Mouse (Mus musculus) c-Kit-negative CD71-positive TER-119-positive erythroid progenitor cells, embryonic 14.5 days (primary cell): Measurements from ENCODE around the gene Prkn.

ENCODE experiments used
- DNase-seq: peaks from one replicate; pipeline ENCODE4 v3.0.0-alpha.2; 2013; ENCODE audit warnings: low read depth, low spot score

Gene Prkn

DNA sequence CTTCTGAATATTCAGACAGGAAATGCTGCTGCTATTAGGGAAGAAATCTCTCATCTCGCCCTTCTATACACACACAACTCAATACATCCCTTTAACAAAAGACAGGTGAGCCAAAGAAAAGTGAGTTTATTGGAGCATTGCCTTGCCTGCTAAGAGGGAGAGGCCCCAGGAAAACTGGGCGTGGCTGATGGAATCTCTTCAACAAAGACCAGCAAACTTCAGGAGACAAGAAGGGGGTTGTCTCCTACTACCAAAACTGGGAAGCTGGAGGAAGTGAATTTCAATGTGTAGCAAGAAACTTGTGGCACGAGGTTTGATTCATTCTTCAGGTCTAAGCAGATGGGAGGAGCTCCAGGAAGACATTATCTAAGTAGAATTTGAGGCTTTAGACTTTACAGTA lies 989.3 kb downstream of the Prkn start:
- DNase-seq = no peak

DNA sequence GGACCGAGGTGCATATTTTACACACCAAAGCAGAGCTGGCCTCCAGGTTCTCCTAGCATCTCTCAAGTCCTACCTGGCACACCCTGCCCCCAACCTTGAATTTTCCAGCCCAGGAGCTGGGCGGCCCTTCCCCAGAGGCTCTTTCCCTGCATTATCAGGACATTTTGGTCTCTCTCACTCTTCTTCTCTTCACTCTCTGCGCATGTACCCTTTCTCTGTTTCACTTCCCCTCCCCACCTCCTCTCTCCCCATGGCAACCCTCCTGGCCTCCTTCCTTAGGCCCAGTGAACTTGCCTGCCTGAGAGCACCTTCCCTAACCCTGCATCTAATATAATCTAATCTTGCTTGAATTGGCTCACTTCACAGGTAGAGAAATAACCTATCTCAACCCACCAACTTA lies 996.9 kb downstream of the Prkn start:
- no peak for DNase-seq

GRCm38 (mm10) chr17:11844436-11844835 lies 1004.3 kb downstream of the Prkn start:
- DNase-seq = no peak

GRCm38 (mm10) chr17:11844989-11845388 lies 1004.8 kb downstream of the Prkn start:
- DNase-seq = no peak

DNA sequence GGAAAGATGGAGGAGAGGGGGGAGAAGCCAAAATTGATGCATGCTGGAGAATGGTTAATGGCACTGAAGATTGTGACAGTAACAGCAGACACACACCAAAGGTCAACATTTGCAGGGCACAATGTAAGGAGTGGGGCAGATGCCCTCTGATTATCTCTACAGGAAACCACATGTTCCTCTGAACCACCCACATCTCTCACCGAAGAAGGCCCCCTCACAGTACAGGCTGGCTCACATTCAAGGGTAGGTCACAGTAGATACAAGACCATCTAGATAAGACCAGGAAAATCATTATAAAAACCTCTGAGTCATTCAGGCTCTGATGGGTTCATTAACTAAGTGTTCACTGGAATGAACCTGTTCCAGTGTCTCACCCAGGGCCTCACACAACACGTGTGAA lies 1005.3 kb downstream of the Prkn start:
- DNase-seq = no peak

DNA sequence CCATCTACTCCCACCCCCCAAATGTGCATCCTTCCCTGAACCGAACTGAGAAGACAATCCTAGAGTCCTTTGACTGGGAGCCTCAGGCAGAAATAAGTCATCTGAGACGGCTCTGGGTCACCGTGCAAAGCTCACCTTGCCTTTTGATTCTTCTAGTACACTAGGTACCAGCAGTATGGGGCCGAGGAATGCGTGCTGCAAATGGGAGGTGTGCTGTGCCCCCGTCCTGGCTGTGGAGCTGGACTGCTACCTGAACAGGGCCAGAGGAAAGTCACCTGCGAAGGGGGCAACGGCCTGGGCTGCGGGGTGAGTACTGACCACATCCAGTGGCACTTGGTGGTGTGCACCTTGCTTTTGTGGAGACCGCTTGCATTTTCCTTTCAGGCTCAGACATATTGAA lies 1014.4 kb downstream of the Prkn start:
- no peak for DNase-seq

DNA sequence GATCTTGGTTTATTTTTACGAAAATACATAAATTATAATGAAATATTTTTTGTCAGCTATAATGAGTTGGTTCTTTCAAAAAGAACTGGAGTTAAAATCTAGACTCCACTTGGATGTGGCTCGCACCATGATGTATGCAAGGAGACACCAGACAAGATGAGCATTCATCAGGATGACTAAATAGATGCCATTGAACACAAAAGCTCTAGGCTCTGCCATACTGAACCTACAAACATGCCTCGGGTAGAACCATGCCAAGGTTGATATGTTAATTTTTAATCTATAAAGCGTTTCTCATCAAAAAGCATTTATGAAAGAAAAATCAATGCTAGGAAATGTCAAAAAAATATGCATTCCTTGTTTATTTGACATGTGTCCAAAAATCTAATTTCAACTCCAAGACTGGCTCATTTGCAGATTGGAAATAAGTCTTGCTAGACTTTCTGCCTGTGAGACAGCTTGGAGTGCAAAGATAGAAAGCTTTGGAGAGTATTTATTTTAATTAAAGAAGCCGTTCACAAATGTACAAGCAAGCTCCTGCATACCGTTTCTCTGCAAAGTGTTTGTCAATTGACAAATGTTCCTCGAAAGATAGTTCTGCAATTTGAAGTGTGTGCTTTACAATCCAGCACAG lies 1018.7 kb downstream of the Prkn start:
- DNase-seq = no peak

DNA sequence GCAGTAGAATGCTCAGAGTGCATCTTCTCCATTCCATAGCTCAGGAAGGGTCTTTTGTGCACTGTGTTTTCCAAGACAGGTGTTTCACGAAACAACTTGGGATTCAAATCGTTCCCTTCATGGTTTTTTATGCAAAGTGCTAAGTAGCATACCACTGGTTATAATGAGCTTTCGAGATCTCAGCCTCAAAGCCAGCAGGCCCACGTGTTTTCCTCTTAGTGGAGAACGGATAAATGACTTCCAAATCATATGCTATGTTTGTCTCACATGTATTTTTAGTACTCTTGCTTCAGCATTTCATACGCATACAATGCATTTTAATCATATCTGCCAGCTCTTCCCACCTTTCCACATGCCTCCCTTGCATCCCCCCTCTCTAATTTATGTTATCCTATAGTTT lies 1021.0 kb downstream of the Prkn start:
- DNase-seq = no peak

GRCm38 (mm10) chr17:11862360-11862759 lies 1022.2 kb downstream of the Prkn start:
- no peak for DNase-seq

GRCm38 (mm10) chr17:11863017-11863416 lies 1022.8 kb downstream of the Prkn start:
- no peak for DNase-seq

GRCm38 (mm10) chr17:11866231-11866630 lies 1026.0 kb downstream of the Prkn start:
- no peak for DNase-seq

DNA sequence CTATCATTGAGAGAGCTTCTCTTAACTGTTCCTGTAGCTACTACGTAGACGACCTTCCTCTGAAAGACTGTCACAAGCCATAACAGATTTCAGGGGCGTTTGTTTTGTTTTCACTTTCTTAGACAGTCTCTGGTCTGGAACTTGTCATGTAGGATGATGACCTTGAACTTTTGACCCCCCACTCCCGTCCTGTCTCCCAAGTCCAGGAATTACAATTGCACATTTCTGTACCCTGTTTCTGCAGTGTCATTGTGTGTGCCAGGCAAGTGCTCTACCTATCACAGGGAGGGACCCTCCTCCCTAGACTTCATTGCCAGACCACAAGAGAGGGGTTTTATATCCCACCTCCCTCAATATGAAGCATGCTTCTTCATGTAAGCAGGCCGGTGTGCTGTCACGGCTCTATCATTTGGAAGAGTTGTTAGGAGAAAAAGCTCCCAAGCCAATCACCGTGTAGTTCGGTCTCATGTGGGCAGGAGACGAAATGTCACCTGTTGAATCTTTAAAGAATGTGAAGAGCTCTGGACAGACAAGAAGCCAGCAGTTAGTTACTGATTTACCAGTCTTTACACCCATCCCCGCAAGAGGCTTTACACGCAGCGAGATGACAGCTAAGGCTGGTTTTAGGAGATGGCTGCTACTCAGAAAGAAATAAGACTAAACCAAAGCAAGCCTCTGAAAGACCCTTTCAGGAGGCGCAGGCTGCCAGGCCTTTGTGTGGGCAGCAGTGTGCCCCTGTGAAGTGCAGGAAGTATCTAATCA lies 1027.3 kb downstream of the Prkn start:
- DNase-seq = no peak

DNA sequence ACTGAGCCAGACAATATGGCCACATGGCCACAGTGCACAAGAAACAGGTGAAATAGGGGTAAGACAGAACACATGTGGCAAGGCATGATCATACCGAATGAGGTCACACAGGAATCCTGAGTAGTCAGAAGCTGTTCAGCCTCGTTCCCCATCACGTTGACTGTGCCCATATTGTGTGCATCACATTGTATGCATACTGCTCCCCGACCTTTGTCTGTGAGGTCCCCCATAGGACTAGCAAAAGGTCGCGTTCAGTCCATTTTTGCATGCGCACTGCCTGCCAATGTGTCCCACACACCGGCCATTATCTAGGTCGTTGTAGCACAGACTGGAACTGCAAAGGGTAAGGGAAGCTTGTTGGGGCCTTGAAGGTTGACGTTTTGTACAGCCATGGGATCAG lies 1030.4 kb downstream of the Prkn start:
- DNase-seq = no peak

DNA sequence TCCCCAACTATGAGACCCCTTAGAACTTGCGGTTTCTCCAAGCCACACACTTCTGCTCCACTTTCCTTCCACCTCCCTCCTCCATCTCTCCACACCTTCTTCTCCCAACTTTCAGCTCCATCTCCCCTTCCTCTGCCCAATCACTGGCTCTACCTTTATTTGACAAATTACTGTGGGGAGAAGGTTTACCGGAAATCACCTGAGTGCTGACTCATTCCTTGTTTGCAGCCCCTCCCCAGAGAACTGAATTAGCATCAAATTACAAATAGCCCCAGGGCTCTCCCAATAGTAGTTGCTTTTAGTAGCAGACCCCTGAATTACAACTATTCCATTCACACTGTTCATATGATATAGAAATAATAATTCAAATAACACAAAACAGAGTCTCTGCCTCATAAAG lies 1036.1 kb downstream of the Prkn start:
- no peak for DNase-seq

- no peak for DNase-seq
Observed at GRCm38 (mm10) chr17:11881110-11881820, 1041.1 kb downstream of the Prkn start.

GRCm38 (mm10) chr17:11885601-11886000 lies 1045.4 kb downstream of the Prkn start:
- no peak for DNase-seq

- DNase-seq = no peak
Observed at GRCm38 (mm10) chr17:11886963-11887362, 1046.8 kb downstream of the Prkn start.

DNA sequence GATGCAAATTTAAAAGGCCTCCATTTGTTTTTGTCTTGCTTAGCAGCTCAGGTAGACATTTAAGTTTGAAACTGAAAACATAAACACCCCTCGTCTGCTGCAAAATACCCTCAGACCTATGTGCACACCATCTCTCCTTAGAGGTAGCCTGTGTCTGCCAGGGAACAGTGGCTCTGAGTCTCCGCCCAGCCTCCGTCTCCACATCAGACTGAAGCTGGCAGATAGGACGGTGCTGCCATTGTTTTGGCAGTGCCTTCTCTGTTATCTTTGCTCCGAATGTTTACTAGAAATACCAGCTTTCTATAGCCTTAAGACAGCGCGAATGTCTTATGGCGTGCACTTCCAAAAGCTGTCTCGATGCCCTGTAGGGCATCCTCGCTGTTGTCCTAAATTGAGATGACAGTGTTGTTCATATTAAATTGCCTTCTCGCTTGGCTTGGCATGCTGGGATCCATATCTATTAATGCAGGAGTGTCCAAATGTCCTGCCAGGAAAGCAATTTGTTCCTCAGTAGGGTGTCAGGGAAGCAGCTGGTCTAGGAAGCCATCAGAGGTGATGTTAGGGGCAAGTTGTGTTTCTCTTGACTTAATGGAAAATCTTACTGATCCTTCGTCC lies 1047.5 kb downstream of the Prkn start:
- DNase-seq = no peak

DNA sequence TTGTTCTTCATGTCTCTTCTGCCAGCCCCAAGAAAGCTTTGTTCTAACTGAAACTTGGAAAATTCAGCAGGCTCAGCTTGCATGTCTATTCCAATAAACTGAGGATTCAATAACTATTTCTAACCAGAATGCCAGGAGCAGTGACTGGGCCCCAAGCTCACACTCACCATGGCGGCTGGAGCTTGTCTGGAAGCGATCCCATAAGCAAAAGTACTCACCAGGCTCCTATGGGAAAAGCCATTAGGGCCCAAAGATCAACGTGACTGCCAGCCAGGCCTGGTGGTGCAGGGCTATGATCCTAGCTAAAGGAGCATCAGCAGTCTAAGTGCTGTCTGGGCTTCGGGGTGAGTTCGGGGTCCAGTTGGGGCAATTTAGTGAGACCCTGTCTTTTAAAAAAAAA lies 1048.6 kb downstream of the Prkn start:
- no peak for DNase-seq

DNA sequence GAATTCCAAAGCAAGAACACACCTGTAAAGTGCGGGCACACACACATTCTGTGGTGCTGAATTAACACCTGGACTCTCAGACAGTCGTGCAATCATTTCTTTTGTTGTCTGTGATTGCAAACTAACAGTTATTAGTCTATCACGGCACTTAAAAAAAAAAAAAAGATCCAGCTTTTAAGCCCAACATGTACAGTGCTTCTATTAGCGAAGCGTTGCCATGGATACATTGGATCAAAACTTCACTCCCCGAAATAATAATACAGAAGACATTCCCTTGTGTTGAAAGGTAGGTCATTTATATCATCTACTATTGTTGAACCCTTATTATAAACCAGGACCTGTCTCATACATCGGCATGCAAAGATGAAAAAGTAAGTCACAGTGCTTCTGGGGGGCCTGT lies 1060.1 kb downstream of the Prkn start:
- no peak for DNase-seq

GRCm38 (mm10) chr17:11901731-11902130 lies 1061.5 kb downstream of the Prkn start:
- no peak for DNase-seq

DNA sequence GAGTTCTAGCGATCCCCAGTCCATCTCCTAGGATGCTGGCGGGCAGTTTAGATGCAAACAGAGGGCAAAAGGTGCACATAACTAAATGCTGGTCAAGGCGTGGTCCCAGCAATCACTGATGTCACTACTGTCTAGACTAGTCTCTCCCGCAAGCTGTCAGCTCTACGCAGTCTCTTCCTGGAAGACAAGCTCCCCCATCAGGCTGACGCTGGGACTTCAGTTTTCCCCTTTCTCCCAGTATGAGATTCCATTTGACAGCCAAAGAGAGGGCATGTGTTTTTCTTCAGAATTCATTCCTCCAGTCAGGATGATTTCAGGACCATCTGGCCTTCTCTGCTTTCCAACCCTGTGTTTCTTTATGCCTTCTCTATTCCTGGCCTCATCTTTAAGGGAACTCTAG lies 1062.8 kb downstream of the Prkn start:
- no peak for DNase-seq
